Mouse (Mus musculus) liver, adult 2 months (tissue): ENCODE measurements around the gene Ak8.

ENCODE experiments used
- CTCF ChIP-seq: fragments of 200-500 bp; IDR thresholded peaks from 2 replicates; pipeline ENCODE4 v1.5.1; 2011; ENCODE audit warnings: low read depth, low read length, control low read depth
- POLR2A ChIP-seq: fragments of 200-500 bp; IDR thresholded peaks from 2 replicates; pipeline ENCODE4 v1.6.1; 2011; ENCODE audit warnings: low read length, control low read depth; ENCODE audit not compliant: insufficient read depth; ENCODE audit errors: extremely low read depth

GRCm38 (mm10) chr2:28698566-28698965, 1.4 kb upstream of the Ak8 start:
- TF ChIP-seq POLR2A, result no peak
- TF ChIP-seq CTCF, result no peak
